Mouse (Mus musculus) hindbrain, postnatal 0 days (tissue): Measurements from ENCODE around the gene Ano2. TPM values are rescaled to one million over a fixed set of nuclear protein-coding genes. Genes with fewer than 3 reads are reported as not detected.

ENCODE experiments used
- ATAC-seq: fragments of 200-750 bp; cut with Nextera tagmentation; 2 replicates; pipeline ENCODE4 v1.8.0; 2017; ENCODE audit warnings: mild to moderate bottlenecking, moderate TSS enrichment, moderate library complexity
- DNase-seq: peaks from one replicate; pipeline ENCODE4 v3.0.0-alpha.2; 2015; ENCODE audit warnings: low spot score
- H3K27ac ChIP-seq: fragments of 300-500 bp; sonication (generic); 2 replicates; pipeline ENCODE4 v1.5.1; 2014; ENCODE audit warnings: mild to moderate bottlenecking
- H3K27me3 ChIP-seq: fragments of 300-500 bp; sonication (generic); 2 replicates; pipeline ENCODE4 v1.6.1; 2014; ENCODE audit warnings: low read length, mixed read lengths; ENCODE audit not compliant: insufficient read depth
- H3K36me3 ChIP-seq: fragments of 300-500 bp; sonication (generic); 2 replicates; pipeline ENCODE4 v1.6.1; 2014; ENCODE audit warnings: low read length, mixed read lengths; ENCODE audit not compliant: insufficient read depth
- H3K4me1 ChIP-seq: fragments of 300-500 bp; sonication (generic); 2 replicates; pipeline ENCODE4 v1.6.1; 2014; ENCODE audit warnings: antibody characterized with exemption, low read length, mixed read lengths; ENCODE audit not compliant: insufficient read depth
- H3K4me2 ChIP-seq: fragments of 300-500 bp; sonication (generic); 2 replicates; pipeline ENCODE4 v1.6.1; 2014; ENCODE audit warnings: low read depth, mild to moderate bottlenecking, low read length, moderate library complexity, mixed read lengths
- H3K4me3 ChIP-seq: fragments of 300-500 bp; sonication (generic); 2 replicates; pipeline ENCODE4 v1.5.1; 2014; ENCODE audit warnings: low read length
- H3K9ac ChIP-seq: fragments of 300-500 bp; sonication (generic); replicated peaks from 2 replicates; pipeline ENCODE4 v1.6.1; 2014; ENCODE audit warnings: mild to moderate bottlenecking, low read length, moderate library complexity, mixed read lengths
- H3K9me3 ChIP-seq: fragments of 300-500 bp; sonication (generic); 2 replicates; pipeline ENCODE4 v1.6.1; 2016; ENCODE audit warnings: low read length, mixed read lengths
- CTCF ChIP-seq: IDR thresholded peaks from 2 replicates; pipeline ENCODE4 v1.5.1; 2016; ENCODE audit warnings: antibody characterized with exemption, control low read depth, low read depth
- WGBS: fragments of 180-500 bp; shearing (Covaris S2); extraction: QIAGEN DNeasy Blood & Tissue Kit; methylation state at CpG from one replicate; pipeline ENCODE4 v1.1.7; 2014; 5-methylcytosine and 5-hydroxymethylcytosine counted together
- polyA plus RNA-seq: library from polyadenylated mRNA; unstranded; fragments of >200 nt; fragmentation: Nextera tagmentation; extraction: Ambion mirVana; gene quantifications from 2 replicates; pipeline ENCODE4 v1.2.1, GENCODE M21; 2015
- total RNA-seq: library from RNA; depleted of rRNA; stranded (reverse); fragments of >200 nt; gene quantifications from 2 replicates; pipeline ENCODE4 v1.2.3, GENCODE M21; 2014

Gene Ano2
- total and polyA plus RNA-seq, 2 experiments from 2014 or later, result 1.1 to 5.1 TPM

- no peaks in the 10 kb centered on the region for H3K36me3 ChIP-seq
- H3K4me1 ChIP-seq, result no peaks in the 10 kb centered on the region
- no peaks in the 10 kb centered on the region for H3K27me3 ChIP-seq
- no peak for ATAC-seq
- TF ChIP-seq CTCF, result no peak
- H3K9ac ChIP-seq, result no peak overlapping the region
- H3K4me2 ChIP-seq, result no peak overlapping the region
- H3K4me3 ChIP-seq, result no peak overlapping the region
- H3K27ac ChIP-seq, result no peak overlapping the region
- WGBS, result 40% methylated on average over 2 of the region's 2 CpGs
- no peak for DNase-seq
- no peaks in the 10 kb centered on the region for H3K9me3 ChIP-seq
These were observed 311.6 kb downstream of the Ano2 start for GRCm38 (mm10) chr6:126001797-126002196.

- Histone ChIP-seq H3K27ac (no peak overlapping the region), H3K4me2 (no peak overlapping the region), H3K4me3 (no peak overlapping the region), H3K4me1 (no peaks in the 10 kb centered on the region), H3K36me3 (no peaks in the 10 kb centered on the region), H3K9me3 (no peaks in the 10 kb centered on the region), H3K27me3 (no peaks in the 10 kb centered on the region), H3K9ac (no peak overlapping the region)
- ATAC-seq, result no peak
- 21% methylated on average over 4 of the region's 4 CpGs for WGBS
- DNase-seq, result no peak
- TF ChIP-seq CTCF, result no peak
These were observed 313.0 kb downstream of the Ano2 start for GRCm38 (mm10) chr6:126003002-126003742.

GRCm38 (mm10) chr6:126006647-126007046 lies 316.4 kb downstream of the Ano2 start:
- Histone ChIP-seq H3K4me1 (no peaks in the 10 kb centered on the region), H3K27ac (no peak overlapping the region), H3K4me3 (no peak overlapping the region), H3K36me3 (no peaks in the 10 kb centered on the region), H3K9ac (no peak overlapping the region), H3K9me3 (no peaks in the 10 kb centered on the region), H3K4me2 (no peak overlapping the region), H3K27me3 (no peaks in the 10 kb centered on the region)
- ATAC-seq, result no peak
- no peak for TF ChIP-seq CTCF
- 91% methylated on average over 6 of the region's 6 CpGs for WGBS
- no peak for DNase-seq

- DNase-seq (no peak), ATAC-seq (no peak)
- Histone ChIP-seq H3K9ac (no peak overlapping the region), H3K4me1 (no peaks in the 10 kb centered on the region), H3K36me3 (no peaks in the 10 kb centered on the region), H3K9me3 (no peaks in the 10 kb centered on the region), H3K4me2 (no peak overlapping the region), H3K27ac (no peak overlapping the region), H3K27me3 (no peaks in the 10 kb centered on the region), H3K4me3 (no peak overlapping the region)
- no peak for TF ChIP-seq CTCF
- WGBS, result 23% methylated on average over 3 of the region's 3 CpGs
These were observed 318.9 kb downstream of the Ano2 start for GRCm38 (mm10) chr6:126009083-126009482.

GRCm38 (mm10) chr6:126016991-126017390 lies 326.8 kb downstream of the Ano2 start:
- H3K4me2 ChIP-seq, result no peak overlapping the region
- TF ChIP-seq CTCF, result no peak; the same call in 1 of the 2 replicates
- H3K9me3 ChIP-seq, result no peaks in the 10 kb centered on the region

GRCm38 (mm10) chr6:126018411-126018810 lies 328.2 kb downstream of the Ano2 start:
- Histone ChIP-seq H3K27me3 (no peaks in the 10 kb centered on the region), H3K4me1 (no peaks in the 10 kb centered on the region), H3K27ac (no peak overlapping the region), H3K9me3 (no peaks in the 10 kb centered on the region), H3K36me3 (no peaks in the 10 kb centered on the region), H3K9ac (no peak overlapping the region), H3K4me2 (no peak overlapping the region), H3K4me3 (no peak overlapping the region)
- ATAC-seq, result no peak
- DNase-seq, result no peak
- WGBS, result 85% methylated on average over 1 of the region's 1 CpGs
- no peak for TF ChIP-seq CTCF

More at GRCm38 (mm10) chr6:126016991-126017390, 326.8 kb downstream of the Ano2 start:
- Histone ChIP-seq H3K27ac (no peak overlapping the region), H3K4me3 (no peak overlapping the region), H3K27me3 (no peaks in the 10 kb centered on the region), H3K9ac (no peak overlapping the region), H3K36me3 (no peaks in the 10 kb centered on the region), H3K4me1 (no peaks in the 10 kb centered on the region)
- DNase-seq (no peak), ATAC-seq (no peak)
- 71% methylated on average over 2 of the region's 2 CpGs for WGBS

- Histone ChIP-seq H3K9me3 (no peaks in the 10 kb centered on the region), H3K9ac (no peak overlapping the region), H3K36me3 (no peaks in the 10 kb centered on the region), H3K27me3 (no peaks in the 10 kb centered on the region), H3K4me3 (no peak overlapping the region), H3K4me1 (no peaks in the 10 kb centered on the region; the same call in 1 of the 2 replicates), H3K4me2 (no peak overlapping the region), H3K27ac (no peak overlapping the region)
- DNase-seq, result no peak
- 67% methylated on average over 8 of the region's 8 CpGs for WGBS
- TF ChIP-seq CTCF, result no peak
- ATAC-seq, result no peak
These were observed 343.6 kb downstream of the Ano2 start for GRCm38 (mm10) chr6:126033693-126034402.
